Mouse (Mus musculus): Measurements from ENCODE around the gene Epop.

DNA sequence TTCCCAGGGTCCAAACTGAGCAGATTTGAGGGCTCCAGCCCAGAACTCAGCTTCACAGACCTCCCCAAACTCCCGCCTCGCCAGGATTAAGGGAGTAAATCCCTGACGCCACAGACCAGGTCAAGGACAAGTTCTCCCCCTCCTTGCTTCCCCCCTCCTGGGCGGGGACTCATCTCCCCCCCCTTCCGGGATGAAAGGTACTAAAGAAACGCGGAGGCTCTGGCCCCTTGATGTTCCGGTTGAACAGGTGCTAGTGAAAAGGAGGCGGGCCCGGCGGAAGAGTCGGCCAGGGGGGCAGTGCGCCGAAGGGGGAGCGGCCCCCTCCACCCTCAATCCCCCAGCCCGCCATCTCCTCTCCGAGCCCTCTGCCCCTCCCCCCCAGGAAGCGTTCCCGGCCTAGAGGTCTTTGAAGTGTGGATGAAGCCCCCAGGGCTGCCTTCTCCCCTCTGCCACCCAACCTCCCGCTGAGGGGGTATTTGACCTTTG, 32.2 kb upstream of the Epop start:
- TF ChIP-seq CTCF (IDR thresholded peaks at IDR 0.05; ENCODE audit: low read depth) (no peak), EP300 (IDR thresholded peaks at IDR 0.05; ENCODE audit: low read depth) (no peak)

Measured in heart, postnatal 0 days (tissue).